In the genomic region with DNA sequence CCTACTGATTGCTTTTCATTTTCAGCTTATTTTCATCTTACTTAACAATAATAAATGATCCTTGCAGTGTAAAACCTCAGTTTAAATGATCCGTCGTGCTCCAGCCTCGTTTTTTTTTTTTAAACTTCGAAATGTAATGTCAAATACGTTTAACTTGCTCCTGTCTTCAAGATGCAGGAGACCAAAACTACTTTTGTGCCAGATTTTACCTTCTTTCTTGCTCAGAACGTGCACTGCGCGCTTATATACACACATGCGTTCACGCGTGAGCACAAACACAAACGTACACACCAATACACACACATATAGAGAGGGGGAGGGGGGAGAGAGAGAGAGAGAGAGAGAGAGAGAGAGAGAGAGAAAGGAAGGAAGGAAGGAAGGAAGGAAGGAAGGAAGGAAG, we compare ENCODE assay signal across 14 mouse cellular contexts.
DNase-seq lines count a peak whose midpoint lies in the region; ATAC-seq and TF ChIP-seq lines count a peak whose summit lies in the region.
"Had no signal": no experiment of that assay in that cellular context is flagged by ENCODE, and none has a peak within 500 bp of the region (broad histone marks: within the 10 kb centered on the region; RNA-seq: fewer than 3 reads in every experiment).

No protein-coding gene starts in this region.

- WGBS in forebrain, embryonic 12.5 days = 1% methylated on average over 12 of the region's 12 CpGs
- 2% methylated on average over 12 of the region's 12 CpGs for WGBS in hindbrain, postnatal 0 days
- 1% methylated on average over 12 of the region's 12 CpGs for WGBS in neural tube, embryonic 14.5 days
- 2% methylated on average over 12 of the region's 12 CpGs for WGBS in intestine, embryonic 16.5 days
- 2% methylated on average over 12 of the region's 12 CpGs for WGBS in kidney, embryonic 14.5 days

- H3K27me3 ChIP-seq in forebrain, embryonic 12.5 days = 0 out of 2 replicates have a peak, but pooled peaks cover 5% of the 10 kb centered on the region
- H3K27me3 ChIP-seq in hindbrain, postnatal 0 days (ENCODE audit: insufficient read depth, low read length) = no peaks in the 10 kb centered on the region
- H3K27me3 ChIP-seq in neural tube, embryonic 14.5 days (ENCODE audit: control insufficient read depth, insufficient read depth, low read length) = no peaks in the 10 kb centered on the region
- peaks cover 84% of the 10 kb centered on the region for H3K27me3 ChIP-seq in intestine, embryonic 16.5 days (replicated peaks; ENCODE audit: control insufficient read depth, insufficient read depth, low read length)
- H3K27me3 ChIP-seq in kidney, embryonic 14.5 days (ENCODE audit: control insufficient read depth, insufficient read depth, low read length) = peaks cover 95% of the 10 kb centered on the region

- H3K4me2 ChIP-seq in forebrain, embryonic 12.5 days = peak overlapping the region; percentile 73
- H3K4me2 ChIP-seq in hindbrain, postnatal 0 days (ENCODE audit: low read depth, low read length) = peak overlapping the region; percentile 89
- H3K4me2 ChIP-seq in neural tube, embryonic 14.5 days (ENCODE audit: low read depth, low read length) = peak overlapping the region; percentile 81
- no peak overlapping the region for H3K4me2 ChIP-seq in intestine, embryonic 16.5 days (ENCODE audit: low read depth, low read length)
- H3K4me2 ChIP-seq in kidney, embryonic 14.5 days (replicated peaks; ENCODE audit: low read depth, low read length) = no peak overlapping the region
- H3K4me2 ChIP-seq: liver, embryonic 12.5 days had no signal

- H3K4me1 ChIP-seq in forebrain, embryonic 12.5 days = peaks cover 2% of the 10 kb centered on the region; the same call in 1 of the 2 replicates
- peaks cover 7% of the 10 kb centered on the region; the same call in 1 of the 2 replicates for H3K4me1 ChIP-seq in hindbrain, postnatal 0 days (ENCODE audit: insufficient read depth, low read length)
- H3K4me1 ChIP-seq in neural tube, embryonic 14.5 days (ENCODE audit: control insufficient read depth, insufficient read depth, low read length) = peaks cover 4% of the 10 kb centered on the region; the same call in 1 of the 2 replicates
- 0 out of 2 replicates have a peak, but pooled peaks cover 3% of the 10 kb centered on the region for H3K4me1 ChIP-seq in intestine, embryonic 16.5 days (ENCODE audit: control insufficient read depth, insufficient read depth, low read length)
- 0 out of 2 replicates have a peak, but pooled peaks cover 3% of the 10 kb centered on the region for H3K4me1 ChIP-seq in kidney, embryonic 14.5 days (ENCODE audit: control insufficient read depth, insufficient read depth, low read length)
- H3K4me1 ChIP-seq: liver, embryonic 12.5 days had no signal

- no peak for TF ChIP-seq CTCF in hindbrain, postnatal 0 days (IDR thresholded peaks at IDR 0.05; ENCODE audit: low read depth)

- no peak for ATAC-seq in forebrain, embryonic 12.5 days (ENCODE audit: low FRiP score)
- ATAC-seq in hindbrain, postnatal 0 days = no peak
- ATAC-seq in neural tube, embryonic 14.5 days (ENCODE audit: low read depth) = no peak
- no peak for ATAC-seq in intestine, embryonic 16.5 days
- ATAC-seq in kidney, embryonic 14.5 days (ENCODE audit: low FRiP score, low TSS enrichment) = no peak
- ATAC-seq: liver, embryonic 12.5 days; Patski had no signal

- DNase-seq in embryo, embryonic 11 days = peak; percentile 15
- no peak for DNase-seq in embryo, embryonic 10.5 days (ENCODE audit: low spot score)
- DNase-seq in hindbrain, postnatal 0 days (ENCODE audit: low spot score) = peak; percentile 46
- no peak for DNase-seq in gastrocnemius, postnatal 10 days
- DNase-seq: adrenal gland, adult 8-10 months; heart, adult 18-20 months; heart, postnatal 36 days had no signal

- peak overlapping the region; percentile 100 for H3K27ac ChIP-seq in forebrain, embryonic 12.5 days
- H3K27ac ChIP-seq in hindbrain, postnatal 0 days = peak overlapping the region; percentile 99
- H3K27ac ChIP-seq in neural tube, embryonic 14.5 days (ENCODE audit: low read depth, low read length) = peak overlapping the region; percentile 100
- H3K27ac ChIP-seq in intestine, embryonic 16.5 days (ENCODE audit: low read length) = no peak overlapping the region
- H3K27ac ChIP-seq in kidney, embryonic 14.5 days (ENCODE audit: low read depth, low read length) = no peak overlapping the region
- H3K27ac ChIP-seq: kidney, postnatal 0 days; liver, embryonic 12.5 days had no signal

- no peaks in the 10 kb centered on the region for H3K36me3 ChIP-seq in forebrain, embryonic 12.5 days (replicated peaks)
- H3K36me3 ChIP-seq in hindbrain, postnatal 0 days (ENCODE audit: insufficient read depth, low read length) = no peaks in the 10 kb centered on the region
- no peaks in the 10 kb centered on the region for H3K36me3 ChIP-seq in neural tube, embryonic 14.5 days (ENCODE audit: control insufficient read depth, insufficient read depth, low read length)
- H3K36me3 ChIP-seq in intestine, embryonic 16.5 days (ENCODE audit: control insufficient read depth, insufficient read depth, low read length) = no peaks in the 10 kb centered on the region
- no peaks in the 10 kb centered on the region for H3K36me3 ChIP-seq in kidney, embryonic 14.5 days (ENCODE audit: control insufficient read depth, insufficient read depth, low read length)
- H3K36me3 ChIP-seq: liver, embryonic 12.5 days had no signal

- no peaks in the 10 kb centered on the region for H3K9me3 ChIP-seq in forebrain, embryonic 12.5 days
- no peaks in the 10 kb centered on the region for H3K9me3 ChIP-seq in hindbrain, postnatal 0 days (ENCODE audit: low read length)
- H3K9me3 ChIP-seq in neural tube, embryonic 14.5 days (ENCODE audit: control insufficient read depth, low read length) = no peaks in the 10 kb centered on the region
- no peaks in the 10 kb centered on the region for H3K9me3 ChIP-seq in intestine, embryonic 16.5 days (ENCODE audit: control insufficient read depth, low read length)
- H3K9me3 ChIP-seq in kidney, embryonic 14.5 days (ENCODE audit: control insufficient read depth, low read length) = no peaks in the 10 kb centered on the region
- H3K9me3 ChIP-seq: liver, embryonic 12.5 days had no signal

- H3K4me3 ChIP-seq in forebrain, embryonic 12.5 days (replicated peaks) = peak overlapping the region; percentile 87
- H3K4me3 ChIP-seq in hindbrain, postnatal 0 days (ENCODE audit: low read length) = peak overlapping the region; percentile 79
- H3K4me3 ChIP-seq in neural tube, embryonic 14.5 days (ENCODE audit: low read depth, low read length) = peak overlapping the region; percentile 90
- H3K4me3 ChIP-seq in intestine, embryonic 16.5 days (ENCODE audit: low read length) = no peak overlapping the region
- H3K4me3 ChIP-seq in kidney, embryonic 14.5 days (ENCODE audit: low read length) = no peak overlapping the region
- H3K4me3 ChIP-seq: liver, embryonic 12.5 days had no signal

- peak overlapping the region; percentile 100 for H3K9ac ChIP-seq in forebrain, embryonic 12.5 days
- peak overlapping the region; percentile 100 for H3K9ac ChIP-seq in hindbrain, postnatal 0 days (replicated peaks; ENCODE audit: low read length)
- H3K9ac ChIP-seq in neural tube, embryonic 14.5 days (replicated peaks; ENCODE audit: low read depth, low read length) = peak overlapping the region; percentile 100
- no peak overlapping the region for H3K9ac ChIP-seq in intestine, embryonic 16.5 days (ENCODE audit: low read depth, low read length)
- no peak overlapping the region for H3K9ac ChIP-seq in kidney, embryonic 14.5 days (ENCODE audit: low read depth, low read length)
- H3K9ac ChIP-seq: liver, embryonic 12.5 days had no signal

Comparison
In these comparisons a context has a peak if more than half of its experiments do, and no peak if none do; other contexts are left out.
1. DNase-seq: peak in embryo, embryonic 11 days (single experiment) and hindbrain, postnatal 0 days (single experiment); none in embryo, embryonic 10.5 days (single experiment) and gastrocnemius, postnatal 10 days (single experiment).
2. H3K27ac ChIP-seq: peak in forebrain, embryonic 12.5 days (single experiment), hindbrain, postnatal 0 days (single experiment) and neural tube, embryonic 14.5 days (single experiment); none in intestine, embryonic 16.5 days (single experiment) and kidney, embryonic 14.5 days (single experiment).
3. H3K4me2 ChIP-seq: peak in forebrain, embryonic 12.5 days (single experiment), hindbrain, postnatal 0 days (single experiment) and neural tube, embryonic 14.5 days (single experiment); none in intestine, embryonic 16.5 days (single experiment) and kidney, embryonic 14.5 days (single experiment).
4. H3K4me3 ChIP-seq: peak in forebrain, embryonic 12.5 days (single experiment), hindbrain, postnatal 0 days (single experiment) and neural tube, embryonic 14.5 days (single experiment); none in intestine, embryonic 16.5 days (single experiment) and kidney, embryonic 14.5 days (single experiment).
5. H3K9ac ChIP-seq: peak in forebrain, embryonic 12.5 days (single experiment), hindbrain, postnatal 0 days (single experiment) and neural tube, embryonic 14.5 days (single experiment); none in intestine, embryonic 16.5 days (single experiment) and kidney, embryonic 14.5 days (single experiment).